Mouse (Mus musculus) heart, adult 2 months (tissue): ENCODE measurements around the gene Map3k21.

Source experiments
- CTCF ChIP-seq: fragments of 200-600 bp; IDR thresholded peaks from 2 replicates; pipeline ENCODE4 v1.8.1; 2022; ENCODE audit warnings: antibody characterized with exemption, mild to moderate bottlenecking, moderate library complexity
- EP300 ChIP-seq: fragments of 200-500 bp; IDR thresholded peaks from 2 replicates; pipeline ENCODE4 v1.6.1; 2011; ENCODE audit warnings: low read depth, low read length, control low read depth; ENCODE audit not compliant: insufficient read depth
- POLR2A ChIP-seq: fragments of 200-500 bp; IDR thresholded peaks from 2 replicates; pipeline ENCODE4 v1.6.1; 2011; ENCODE audit warnings: mild to moderate bottlenecking, low read depth, low read length, control low read depth; ENCODE audit not compliant: insufficient read depth

- TF ChIP-seq CTCF = no peak
- no peak for TF ChIP-seq EP300
- TF ChIP-seq POLR2A = no peak
Measured at GRCm38 (mm10) chr8:125911229-125911580, 955 bp downstream of the Map3k21 start.
